Mouse (Mus musculus) stomach, postnatal 0 days (tissue): Measurements from ENCODE around the gene Trub1. TPM values are rescaled to one million over a fixed set of nuclear protein-coding genes. Genes with fewer than 3 reads are reported as not detected.

ENCODE experiments used
- ATAC-seq: fragments of 200-750 bp; cut with Nextera tagmentation; 2 replicates; pipeline ENCODE4 v1.8.0; 2017; ENCODE audit not compliant: low FRiP score, low TSS enrichment
- DNase-seq: peaks from one replicate; pipeline ENCODE4 v3.0.0-alpha.2; 2016; ENCODE audit warnings: low spot score
- H3K27ac ChIP-seq: fragments of 300-500 bp; sonication (generic); replicated peaks from 2 replicates; pipeline ENCODE4 v1.5.1; 2014; ENCODE audit warnings: mild to moderate bottlenecking, control low read depth
- H3K27me3 ChIP-seq: fragments of 300-500 bp; sonication (generic); 2 replicates; pipeline ENCODE4 v1.6.1; 2014; ENCODE audit warnings: low read length; ENCODE audit not compliant: control insufficient read depth, insufficient read depth
- H3K36me3 ChIP-seq: fragments of 300-500 bp; sonication (generic); 2 replicates; pipeline ENCODE4 v1.6.1; 2014; ENCODE audit warnings: low read length, mixed read lengths; ENCODE audit not compliant: control insufficient read depth, insufficient read depth
- H3K4me1 ChIP-seq: fragments of 300-500 bp; sonication (generic); replicated peaks from 2 replicates; pipeline ENCODE4 v1.6.1; 2014; ENCODE audit warnings: antibody characterized with exemption; ENCODE audit not compliant: control insufficient read depth, insufficient read depth
- H3K4me2 ChIP-seq: fragments of 300-500 bp; sonication (generic); replicated peaks from 2 replicates; pipeline ENCODE4 v1.6.1; 2014; ENCODE audit warnings: low read depth, mild to moderate bottlenecking, control low read depth, moderate library complexity
- H3K4me3 ChIP-seq: fragments of 300-500 bp; sonication (generic); 2 replicates; pipeline ENCODE4 v1.5.1; 2014; ENCODE audit warnings: low read depth, low read length, control low read depth
- H3K9ac ChIP-seq: fragments of 300-500 bp; sonication (generic); 2 replicates; pipeline ENCODE4 v1.6.1; 2014; ENCODE audit warnings: mild to moderate bottlenecking, low read length, control low read depth, mixed read lengths
- H3K9me3 ChIP-seq: fragments of 300-500 bp; sonication (generic); 2 replicates; pipeline ENCODE4 v1.6.1; 2016; ENCODE audit warnings: low read length; ENCODE audit not compliant: control insufficient read depth
- CTCF ChIP-seq: IDR thresholded peaks from 2 replicates; pipeline ENCODE4 v1.5.1; 2016; ENCODE audit warnings: antibody characterized with exemption, low read depth, mild to moderate bottlenecking, moderate library complexity
- EP300 ChIP-seq: optimal IDR thresholded peaks from 2 replicates; pipeline ENCODE3; 2016; ENCODE audit warnings: antibody characterized with exemption
- WGBS: fragments of 180-500 bp; shearing (Covaris S2); extraction: QIAGEN DNeasy Blood & Tissue Kit; methylation state at CpG from one replicate; pipeline ENCODE4 v1.1.7; 2014; 5-methylcytosine and 5-hydroxymethylcytosine counted together
- polyA plus RNA-seq: library from polyadenylated mRNA; unstranded; fragments of >200 nt; fragmentation: Nextera tagmentation; extraction: Ambion mirVana; gene quantifications from 2 replicates; pipeline ENCODE4 v1.2.1, GENCODE M21; 2015

The Trub1 gene
- polyA plus RNA-seq, 1 experiment from 2014 or later = 15.1 TPM

DNA sequence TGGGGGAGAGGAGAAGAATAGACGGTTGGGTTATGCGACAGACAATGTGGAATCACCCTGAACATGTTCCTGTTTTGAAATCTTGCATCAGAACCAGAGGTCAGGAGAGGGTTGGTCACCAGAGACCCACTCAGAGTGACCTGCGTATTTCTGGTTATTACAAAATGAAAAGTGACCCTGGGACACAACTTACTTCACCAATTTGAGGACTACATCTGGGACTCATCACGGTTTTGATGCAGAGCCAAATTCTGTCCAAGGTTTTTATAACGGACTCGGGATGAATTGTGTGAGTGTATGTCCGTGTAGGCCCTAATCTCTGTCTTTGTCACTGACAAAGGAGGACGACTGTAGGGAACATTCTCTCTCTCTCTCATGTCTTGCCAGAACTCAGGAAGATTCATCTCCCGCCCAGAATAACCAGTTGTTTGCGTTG lies 16.1 kb upstream of the Trub1 start:
- no peak overlapping the region for H3K4me3 ChIP-seq
- DNase-seq = peak; percentile 23
- no peaks in the 10 kb centered on the region for H3K27me3 ChIP-seq
- no peaks in the 10 kb centered on the region for H3K36me3 ChIP-seq
- H3K9me3 ChIP-seq = no peaks in the 10 kb centered on the region
- no peak overlapping the region for H3K4me2 ChIP-seq
- H3K27ac ChIP-seq = no peak overlapping the region; the same call in 1 of the 2 replicates
- TF ChIP-seq EP300 = no peak
- no peak for TF ChIP-seq CTCF
- no peak overlapping the region for H3K9ac ChIP-seq
- no peaks in the 10 kb centered on the region for H3K4me1 ChIP-seq
- WGBS = 38% methylated on average over 10 of the region's 10 CpGs
- peak; percentile 76; the same call in 1 of the 2 replicates for ATAC-seq

DNA sequence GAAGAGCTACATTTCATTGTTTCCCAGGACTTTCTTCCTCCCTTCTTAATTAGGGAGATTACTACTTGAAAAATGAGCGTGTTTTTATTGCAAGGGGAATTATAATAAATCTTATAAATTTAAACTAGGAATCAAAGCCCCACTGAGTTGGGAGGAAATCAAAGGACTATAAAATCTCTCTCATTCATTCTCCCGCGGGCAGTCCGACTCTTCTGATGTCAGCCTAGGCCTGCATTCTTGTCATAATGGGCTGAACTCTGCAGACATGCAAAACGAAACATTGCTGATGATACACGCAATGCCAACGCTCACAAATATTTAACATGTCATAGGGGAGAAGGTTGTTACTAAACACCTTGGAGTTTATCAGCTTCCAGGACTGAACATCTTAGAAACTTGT lies 15.7 kb upstream of the Trub1 start:
- Histone ChIP-seq H3K4me2 (no peak overlapping the region), H3K27ac (no peak overlapping the region), H3K4me1 (no peaks in the 10 kb centered on the region), H3K27me3 (no peaks in the 10 kb centered on the region), H3K9me3 (no peaks in the 10 kb centered on the region), H3K36me3 (no peaks in the 10 kb centered on the region), H3K4me3 (no peak overlapping the region), H3K9ac (no peak overlapping the region)
- ATAC-seq = peak; percentile 49; the same call in 1 of the 2 replicates
- TF ChIP-seq EP300 = no peak
- no peak for TF ChIP-seq CTCF
- WGBS = 37% methylated on average over 7 of the region's 7 CpGs
- DNase-seq = no peak

DNA sequence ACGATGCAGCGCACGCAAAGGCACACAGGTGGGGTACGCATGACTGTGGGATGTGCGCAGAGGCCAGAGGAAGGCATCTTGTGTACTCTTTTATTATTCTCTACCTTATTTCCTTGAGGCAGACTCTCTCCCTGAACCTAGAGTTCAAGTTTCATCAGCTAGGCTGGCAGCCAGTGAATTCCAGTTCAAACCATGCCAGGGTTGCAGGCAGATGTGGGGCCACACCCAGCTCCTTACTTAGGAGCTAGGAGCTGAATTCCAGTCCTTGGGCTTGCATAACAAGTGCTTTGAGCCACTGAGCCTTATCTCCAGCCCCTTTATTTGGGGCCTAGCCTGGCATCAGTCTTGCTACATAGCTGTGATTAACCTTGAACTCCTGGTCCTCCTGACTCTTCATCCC lies 13.4 kb upstream of the Trub1 start:
- TF ChIP-seq CTCF (no peak), EP300 (no peak)
- Histone ChIP-seq H3K4me2 (no peak overlapping the region), H3K27ac (no peak overlapping the region), H3K36me3 (no peaks in the 10 kb centered on the region), H3K4me3 (no peak overlapping the region), H3K27me3 (no peaks in the 10 kb centered on the region), H3K9me3 (no peaks in the 10 kb centered on the region), H3K9ac (no peak overlapping the region), H3K4me1 (no peaks in the 10 kb centered on the region)
- WGBS = 99% methylated on average over 5 of the region's 5 CpGs
- no peak for ATAC-seq
- DNase-seq = no peak

DNA sequence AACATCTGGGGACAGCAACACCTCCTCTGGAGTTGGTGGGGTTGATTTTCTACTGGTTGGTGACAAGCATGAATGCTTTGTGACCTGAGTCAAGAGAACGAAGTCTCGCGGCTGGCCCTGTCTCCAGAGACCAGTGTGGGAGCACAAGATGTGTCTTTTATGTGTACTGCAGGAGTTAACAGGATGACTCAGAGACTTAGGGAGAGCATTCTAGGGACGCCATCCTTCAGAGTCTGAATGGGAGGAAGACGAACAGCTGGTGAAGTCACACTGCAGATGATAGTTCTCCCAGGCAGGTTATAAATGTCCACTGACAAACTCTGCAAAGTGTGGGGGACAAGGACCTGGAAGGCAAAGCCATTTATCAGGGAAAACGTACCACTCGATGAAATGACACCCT lies 11.2 kb upstream of the Trub1 start:
- ATAC-seq = no peak
- WGBS = 37% methylated on average over 7 of the region's 7 CpGs
- DNase-seq = no peak

DNA sequence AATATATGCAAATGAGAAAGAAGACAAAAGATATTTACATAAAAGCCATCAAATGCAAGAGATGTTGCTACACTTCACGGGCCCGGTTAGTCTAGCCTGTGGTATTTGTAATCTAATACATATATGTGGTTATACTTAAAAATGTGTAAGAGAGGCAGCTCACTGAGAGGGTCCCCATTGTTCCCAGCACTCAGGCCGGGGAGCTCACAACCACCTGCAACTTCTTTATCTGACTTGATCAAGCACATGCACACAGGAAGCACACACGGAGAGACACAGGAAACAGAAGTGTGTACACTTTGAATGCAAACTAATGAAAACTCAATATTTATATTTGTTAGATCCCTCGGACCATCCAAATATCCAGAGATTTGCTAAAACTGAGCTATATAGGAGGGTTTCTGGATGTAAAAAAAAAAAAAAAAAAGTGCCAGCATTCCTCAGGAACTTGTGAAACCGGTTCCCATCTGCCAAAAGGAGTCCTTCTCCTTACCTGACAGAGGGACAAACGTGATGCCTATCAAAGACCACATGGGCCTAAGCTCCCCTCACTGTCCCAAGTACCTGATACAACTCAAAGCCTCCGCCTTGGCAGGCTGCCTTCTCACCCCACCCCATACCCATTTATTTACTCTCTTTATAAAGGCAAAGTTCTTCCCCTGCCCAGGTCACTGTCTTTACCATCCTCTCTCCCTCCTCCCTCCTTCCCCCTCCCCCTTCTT lies 9.6 kb upstream of the Trub1 start:
- TF ChIP-seq CTCF = no peak
- no peak for TF ChIP-seq EP300
- DNase-seq (no peak), ATAC-seq (no peak)
- Histone ChIP-seq H3K27ac (no peak overlapping the region), H3K4me3 (no peak overlapping the region), H3K9me3 (no peaks in the 10 kb centered on the region), H3K4me2 (no peak overlapping the region), H3K27me3 (no peaks in the 10 kb centered on the region), H3K9ac (no peak overlapping the region), H3K4me1 (no peaks in the 10 kb centered on the region; the same call in 1 of the 2 replicates), H3K36me3 (no peaks in the 10 kb centered on the region)
- WGBS = 35% methylated on average over 8 of the region's 8 CpGs

More for the DNA sequence above, 11.2 kb upstream of the Trub1 start:
- Histone ChIP-seq H3K9ac (no peak overlapping the region), H3K36me3 (no peaks in the 10 kb centered on the region), H3K4me2 (no peak overlapping the region), H3K27ac (no peak overlapping the region), H3K4me1 (no peaks in the 10 kb centered on the region), H3K9me3 (no peaks in the 10 kb centered on the region), H3K27me3 (no peaks in the 10 kb centered on the region), H3K4me3 (no peak overlapping the region)
- no peak for TF ChIP-seq CTCF
- no peak for TF ChIP-seq EP300

DNA sequence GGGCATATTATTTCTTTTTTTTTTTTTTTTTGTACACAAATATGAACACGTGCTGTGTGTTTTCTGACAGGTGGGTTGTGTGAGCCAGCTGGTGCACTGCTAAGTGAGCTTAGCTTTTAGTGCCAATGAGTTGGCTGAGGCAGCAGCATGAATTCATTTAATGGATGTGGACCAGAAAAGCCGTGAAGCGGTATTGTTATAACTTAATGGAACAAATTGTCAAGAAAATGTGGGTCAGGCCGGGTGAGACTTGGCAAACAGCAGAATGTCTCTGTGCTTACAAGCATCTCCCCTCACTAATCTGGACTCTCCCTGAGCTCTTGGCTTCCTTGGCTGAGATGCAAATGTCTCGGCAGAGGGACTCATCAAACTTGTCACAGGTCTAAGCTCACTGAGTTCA lies 7.7 kb upstream of the Trub1 start:
- no peak for DNase-seq

More for the DNA sequence above, 7.7 kb upstream of the Trub1 start:
- Histone ChIP-seq H3K4me3 (no peak overlapping the region), H3K4me1 (no peaks in the 10 kb centered on the region; the same call in 1 of the 2 replicates), H3K9me3 (no peaks in the 10 kb centered on the region), H3K9ac (no peak overlapping the region), H3K36me3 (no peaks in the 10 kb centered on the region), H3K27ac (no peak overlapping the region), H3K4me2 (no peak overlapping the region), H3K27me3 (no peaks in the 10 kb centered on the region)
- 44% methylated on average over 5 of the region's 5 CpGs for WGBS
- no peak for TF ChIP-seq EP300
- ATAC-seq = no peak
